Mouse (Mus musculus) neural tube, embryonic 12.5 days (tissue): ENCODE measurements around the gene Rab39b. TPM values are rescaled to one million over a fixed set of nuclear protein-coding genes. Genes with fewer than 3 reads are reported as not detected.

Source experiments
- ATAC-seq: fragments of 200-750 bp; cut with Nextera tagmentation; 2 replicates; pipeline ENCODE4 v1.8.0; 2017; ENCODE audit warnings: low read depth, mild to moderate bottlenecking, moderate TSS enrichment, moderate library complexity; ENCODE audit not compliant: low FRiP score
- H3K27ac ChIP-seq: fragments of 300-500 bp; sonication (generic); 2 replicates; pipeline ENCODE4 v1.5.1; 2016
- H3K27me3 ChIP-seq: fragments of 300-500 bp; sonication (generic); replicated peaks from 2 replicates; pipeline ENCODE4 v1.6.1; 2016; ENCODE audit warnings: mild to moderate bottlenecking
- H3K36me3 ChIP-seq: fragments of 300-500 bp; sonication (generic); 2 replicates; pipeline ENCODE4 v1.6.1; 2016; ENCODE audit warnings: mild to moderate bottlenecking
- H3K4me1 ChIP-seq: fragments of 300-500 bp; sonication (generic); 2 replicates; pipeline ENCODE4 v1.6.1; 2016
- H3K4me2 ChIP-seq: fragments of 300-500 bp; sonication (generic); replicated peaks from 2 replicates; pipeline ENCODE4 v1.6.1; 2016; ENCODE audit warnings: mild to moderate bottlenecking
- H3K4me3 ChIP-seq: fragments of 300-500 bp; sonication (generic); 2 replicates; pipeline ENCODE4 v1.5.1; 2016
- H3K9ac ChIP-seq: fragments of 300-500 bp; sonication (generic); 2 replicates; pipeline ENCODE4 v1.6.1; 2016; ENCODE audit warnings: mild to moderate bottlenecking
- H3K9me3 ChIP-seq: fragments of 300-500 bp; sonication (generic); 2 replicates; pipeline ENCODE4 v1.6.1; 2016; ENCODE audit warnings: mild to moderate bottlenecking
- WGBS: fragments of 180-500 bp; shearing (Covaris S2); methylation state at CpG from one replicate; pipeline ENCODE4 v1.1.7; 2016; 5-methylcytosine and 5-hydroxymethylcytosine counted together
- polyA plus RNA-seq: library from polyadenylated mRNA; unstranded; fragments of >200 nt; fragmentation: Nextera tagmentation; extraction: Ambion mirVana; gene quantifications from 2 replicates; pipeline ENCODE4 v1.2.1, GENCODE M21; 2016

Gene Rab39b
- 20.2 and 22.6 TPM in 2 replicates for polyA plus RNA-seq

GRCm38 (mm10) chrX:75577582-75578324 lies at the start of gene Rab39b:
Gene Rab39b, minus strand, starts transcription at chrX:75578231.
- Histone ChIP-seq H3K27ac (peak within 1 kb of the TSS; percentile 37; the same call in 1 of the 2 replicates), H3K9ac (peak within 1 kb of the TSS; percentile 66), H3K4me3 (peak within 1 kb of the TSS; percentile 50), H3K27me3 (no peaks in the 10 kb centered on the region), H3K4me1 (no peaks in the 10 kb centered on the region), H3K36me3 (no peaks in the 10 kb centered on the region), H3K4me2 (peak within 1 kb of the TSS; percentile 48), H3K9me3 (no peaks in the 10 kb centered on the region)
- 17% methylated on average over 41 of the region's 41 CpGs for WGBS
- peak; percentile 96 for ATAC-seq

DNA sequence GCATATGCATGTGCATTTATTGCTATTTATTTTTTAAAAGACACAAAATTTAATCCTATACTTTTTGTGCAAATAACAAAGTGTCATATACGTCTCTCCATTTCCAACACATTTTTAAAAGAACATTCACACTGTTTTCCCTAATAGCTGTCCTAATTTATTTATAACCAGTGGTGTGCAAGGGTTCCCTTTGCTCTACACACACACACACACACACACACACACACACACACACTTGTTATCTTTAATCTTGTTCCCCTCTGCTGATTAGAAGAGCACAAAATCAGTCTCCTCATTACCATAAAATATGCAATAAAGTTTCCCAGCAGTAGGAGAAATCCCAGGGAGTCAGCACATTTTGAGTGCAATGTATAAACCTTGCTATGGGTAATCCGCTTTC lies 508 bp upstream of the Rab39b start:
- no peak overlapping the region for H3K4me3 ChIP-seq
- 0 out of 2 replicates have a peak, but pooled peaks have one; percentile 23 for ATAC-seq
- H3K9ac ChIP-seq: no peak overlapping the region
- no peaks in the 10 kb centered on the region for H3K36me3 ChIP-seq
- no peaks in the 10 kb centered on the region for H3K4me1 ChIP-seq
- H3K4me2 ChIP-seq: no peak overlapping the region
- no peaks in the 10 kb centered on the region for H3K27me3 ChIP-seq
- H3K9me3 ChIP-seq: no peaks in the 10 kb centered on the region
- WGBS: 79% methylated on average over 2 of the region's 2 CpGs
- H3K27ac ChIP-seq: no peak overlapping the region

Other genes starting within 250 kb of the Rab39b start
- gene Fundc2, start 195.8 kb downstream of the Rab39b start, polyA plus RNA-seq: 30.0 and 36.2 TPM in 2 replicates
- 0.89 and 1.6 TPM in 2 replicates for gene F8, start 195.6 kb downstream of the Rab39b start, polyA plus RNA-seq
- 18.2 and 21.5 TPM in 2 replicates for gene Cmc4, start 161.6 kb downstream of the Rab39b start, polyA plus RNA-seq
- gene Mtcp1, start 161.6 kb downstream of the Rab39b start, polyA plus RNA-seq: 8.6 and 9.6 TPM in 2 replicates
- 52.8 and 52.9 TPM in 2 replicates for gene Brcc3, start 161.6 kb downstream of the Rab39b start, polyA plus RNA-seq
- gene Vbp1, start 63.9 kb downstream of the Rab39b start, polyA plus RNA-seq: 286 and 296 TPM in 2 replicates